Mouse (Mus musculus) MEL (cell line): ENCODE data around the gene Shisa2. TPM values are rescaled to one million over a fixed set of nuclear protein-coding genes. Genes with fewer than 3 reads are reported as not detected.

Experiments
- DNase-seq: peaks from one replicate; pipeline ENCODE4 v3.0.0; 2011; ENCODE audit warnings: low read depth, low spot score
- H3K27ac ChIP-seq: 2 replicates; pipeline ENCODE4 v1.5.1; 2012; ENCODE audit warnings: low read depth, mild to moderate bottlenecking, control low read depth, low read length, moderate library complexity; ENCODE audit not compliant: control insufficient read depth
- H3K27me3 ChIP-seq, 2 experiments: fragments of 150-350 bp in 1 of 2; sonication (generic) in 1 of 2; 2 replicates each; pipeline ENCODE4 v1.6.1; 2012; ENCODE audit warnings: low read length in 2 of 2, mild to moderate bottlenecking in 2 of 2, improper control_type of control experiment in 1 of 2, moderate library complexity in 1 of 2; ENCODE audit not compliant: insufficient read depth in 2 of 2, control insufficient read depth in 1 of 2
- H3K36me3 ChIP-seq, 2 experiments: 2 replicates each; pipeline ENCODE4 v1.6.1; 2012 to 2014; ENCODE audit warnings: low read length in 2 of 2, improper control_type of control experiment in 1 of 2, inconsistent platforms in 1 of 2, mild to moderate bottlenecking in 1 of 2; ENCODE audit not compliant: insufficient read depth in 2 of 2, control insufficient read depth in 1 of 2
- H3K4me1 ChIP-seq, 2 experiments: fragments of 150-350 bp in 1 of 2; sonication (generic) in 1 of 2; 2 replicates each; pipeline ENCODE4 v1.6.1; 2012; ENCODE audit warnings: low read length in 2 of 2, improper control_type of control experiment in 1 of 2, mild to moderate bottlenecking in 1 of 2; ENCODE audit not compliant: insufficient read depth in 2 of 2, control insufficient read depth in 1 of 2
- H3K4me3 ChIP-seq, 2 experiments: fragments of 150-350 bp in 1 of 2; sonication (generic) in 1 of 2; 2 replicates each; pipeline ENCODE4 v1.5.1; 2012; ENCODE audit warnings: low read depth in 2 of 2, low read length in 2 of 2, mild to moderate bottlenecking in 2 of 2, moderate library complexity in 2 of 2, control low read depth in 1 of 2, improper control_type of control experiment in 1 of 2; ENCODE audit not compliant: control insufficient read depth in 1 of 2, insufficient read depth in 1 of 2
- H3K79me2 ChIP-seq: 2 replicates; pipeline ENCODE4 v1.6.1; 2012; ENCODE audit warnings: mild to moderate bottlenecking, low read length, moderate library complexity; ENCODE audit not compliant: control insufficient read depth, poor library complexity, insufficient read depth
- H3K9ac ChIP-seq: 2 replicates; pipeline ENCODE4 v1.6.1; 2012; ENCODE audit warnings: low read depth, mild to moderate bottlenecking, control low read depth, low read length, moderate library complexity; ENCODE audit not compliant: control insufficient read depth, poor library complexity, severe bottlenecking
- H3K9me3 ChIP-seq: fragments of 150-350 bp; sonication (generic); replicated peaks from 2 replicates; pipeline ENCODE4 v1.6.1; 2012; ENCODE audit warnings: mild to moderate bottlenecking, low read length, improper control_type of control experiment, moderate library complexity; ENCODE audit not compliant: insufficient read depth
- BHLHE40 ChIP-seq: IDR thresholded peaks from 2 replicates; pipeline ENCODE4 v1.6.1; 2012; ENCODE audit warnings: low read depth, mild to moderate bottlenecking, inconsistent platforms, low read length, improper control_type of control experiment, borderline replicate concordance
- CHD1 ChIP-seq: IDR thresholded peaks from 2 replicates; pipeline ENCODE4 v1.6.1; 2012; ENCODE audit warnings: low read depth, mild to moderate bottlenecking, inconsistent platforms, low read length, improper control_type of control experiment
- CHD2 ChIP-seq: IDR thresholded peaks from 2 replicates; pipeline ENCODE4 v1.6.1; 2011; ENCODE audit warnings: low read length, improper control_type of control experiment
- CTCF ChIP-seq, 3 experiments: IDR thresholded peaks in 2 of 3; conservative IDR thresholded peaks in 1 of 3; 2 replicates each; pipeline ENCODE4 v1.5.1; 2011 to 2012; ENCODE audit warnings: low read length in 3 of 3, low read depth in 2 of 3, mild to moderate bottlenecking in 2 of 3, improper control_type of control experiment in 1 of 3, inconsistent platforms in 1 of 3, mixed read lengths in 1 of 3, moderate library complexity in 1 of 3; ENCODE audit not compliant: control insufficient read depth in 1 of 3, insufficient read depth in 1 of 3, poor library complexity in 1 of 3, severe bottlenecking in 1 of 3
- E2F4 ChIP-seq: IDR thresholded peaks from 2 replicates; pipeline ENCODE4 v1.6.1; 2011; ENCODE audit warnings: low read depth, low read length, improper control_type of control experiment, borderline replicate concordance
- ELF1 ChIP-seq: IDR thresholded peaks from 2 replicates; pipeline ENCODE4 v1.6.1; 2014; ENCODE audit warnings: low read depth, mild to moderate bottlenecking, inconsistent platforms, low read length, improper control_type of control experiment, moderate library complexity
- ETS1 ChIP-seq: IDR thresholded peaks from 2 replicates; pipeline ENCODE4 v1.6.1; 2012; ENCODE audit warnings: low read depth, mild to moderate bottlenecking, inconsistent platforms, low read length, improper control_type of control experiment, moderate library complexity
- HCFC1 ChIP-seq: IDR thresholded peaks from 2 replicates; pipeline ENCODE4 v1.6.1; 2012; ENCODE audit warnings: low read depth, mild to moderate bottlenecking, inconsistent platforms, low read length, improper control_type of control experiment, moderate library complexity
- JUND ChIP-seq: IDR thresholded peaks from 2 replicates; pipeline ENCODE4 v1.6.1; 2011; ENCODE audit warnings: low read depth, mild to moderate bottlenecking, improper control_type of control experiment, low read length
- KAT2A ChIP-seq: conservative IDR thresholded peaks from 2 replicates; pipeline ENCODE4 v1.6.1; 2012; ENCODE audit warnings: low read depth, low read length, improper control_type of control experiment, inconsistent platforms
- MAFK ChIP-seq: IDR thresholded peaks from 2 replicates; pipeline ENCODE4 v1.6.1; 2011; ENCODE audit warnings: low read depth, mild to moderate bottlenecking, low read length, improper control_type of control experiment, borderline replicate concordance
- MAZ ChIP-seq: IDR thresholded peaks from 2 replicates; pipeline ENCODE4 v1.6.1; 2012; ENCODE audit warnings: low read depth, mild to moderate bottlenecking, inconsistent platforms, low read length, improper control_type of control experiment
- MEF2A ChIP-seq: IDR thresholded peaks from 2 replicates; pipeline ENCODE4 v1.6.1; 2014; ENCODE audit warnings: low read depth, mild to moderate bottlenecking, inconsistent platforms, low read length, improper control_type of control experiment; ENCODE audit not compliant: poor library complexity, insufficient replicate concordance, severe bottlenecking; ENCODE audit errors: extremely low read depth
- MXI1 ChIP-seq: IDR thresholded peaks from 2 replicates; pipeline ENCODE4 v1.6.1; 2011; ENCODE audit warnings: mild to moderate bottlenecking, low read depth, low read length, improper control_type of control experiment
- MYB ChIP-seq: IDR thresholded peaks from 2 replicates; pipeline ENCODE4 v1.6.1; 2011; ENCODE audit warnings: mild to moderate bottlenecking, low read depth, low read length, improper control_type of control experiment
- MYC ChIP-seq: IDR thresholded peaks from 2 replicates; pipeline ENCODE4 v1.6.1; 2011; ENCODE audit warnings: low read depth, mild to moderate bottlenecking, low read length, improper control_type of control experiment, moderate library complexity
- NRF1 ChIP-seq: IDR thresholded peaks from 2 replicates; pipeline ENCODE4 v1.6.1; 2014; ENCODE audit warnings: low read depth, mild to moderate bottlenecking, inconsistent platforms, low read length, improper control_type of control experiment, moderate library complexity; ENCODE audit not compliant: poor library complexity, insufficient read depth, severe bottlenecking
- POLR2AphosphoS2 ChIP-seq: IDR thresholded peaks from 2 replicates; pipeline ENCODE4 v1.6.1; 2011; ENCODE audit warnings: low read length, improper control_type of control experiment
- RCOR1 ChIP-seq: IDR thresholded peaks from 2 replicates; pipeline ENCODE4 v1.6.1; 2012; ENCODE audit warnings: low read depth, mild to moderate bottlenecking, inconsistent platforms, low read length, improper control_type of control experiment
- TAL1 ChIP-seq: IDR thresholded peaks from 2 replicates; pipeline ENCODE4 v1.6.1; 2012; ENCODE audit warnings: mild to moderate bottlenecking, inconsistent platforms, low read length, moderate library complexity, mixed read lengths
- TBP ChIP-seq: IDR thresholded peaks from 2 replicates; pipeline ENCODE4 v1.8.0; 2011; ENCODE audit warnings: low read depth, low read length, improper control_type of control experiment
- TCF12 ChIP-seq: IDR thresholded peaks from 2 replicates; pipeline ENCODE4 v1.6.1; 2014; ENCODE audit warnings: low read depth, mild to moderate bottlenecking, inconsistent platforms, low read length, improper control_type of control experiment, moderate library complexity
- UBTF ChIP-seq: IDR thresholded peaks from 2 replicates; pipeline ENCODE4 v1.6.1; 2012; ENCODE audit warnings: low read depth, mild to moderate bottlenecking, inconsistent platforms, low read length, improper control_type of control experiment, moderate library complexity, borderline replicate concordance; ENCODE audit not compliant: insufficient read depth
- USF1 ChIP-seq: IDR thresholded peaks from 2 replicates; pipeline ENCODE4 v1.6.1; 2014; ENCODE audit warnings: low read depth, mild to moderate bottlenecking, inconsistent platforms, low read length, improper control_type of control experiment, moderate library complexity
- USF2 ChIP-seq, 2 experiments: IDR thresholded peaks; 2 replicates each; pipeline ENCODE4 v1.6.1; 2011 to 2012; ENCODE audit warnings: improper control_type of control experiment in 2 of 2, low read length in 2 of 2, borderline replicate concordance in 1 of 2, inconsistent platforms in 1 of 2, low read depth in 1 of 2, mild to moderate bottlenecking in 1 of 2; ENCODE audit not compliant: insufficient read depth in 1 of 2
- ZC3H11A ChIP-seq: IDR thresholded peaks from 2 replicates; pipeline ENCODE4 v1.6.1; 2012; ENCODE audit warnings: low read depth, mild to moderate bottlenecking, inconsistent platforms, low read length, improper control_type of control experiment
- ZKSCAN1 ChIP-seq: IDR thresholded peaks from 2 replicates; pipeline ENCODE4 v1.6.1; 2012; ENCODE audit warnings: low read depth, mild to moderate bottlenecking, inconsistent platforms, low read length, improper control_type of control experiment, moderate library complexity
- polyA plus RNA-seq, 2 experiments: library from polyadenylated mRNA; stranded (reverse) in 1 of 2; unstranded in 1 of 2; fragments of >175 nt in 1 of 2; fragments of >200 nt in 1 of 2; gene quantifications; 2 replicates each; pipeline versions ENCODE4 v1.2.1 to v1.2.4; 2012; ENCODE audit warnings: low replicate concordance in 2 of 2, low read depth in 1 of 2; ENCODE audit not compliant: insufficient read length in 2 of 2, insufficient read depth in 1 of 2, missing spikeins in 1 of 2
- total RNA-seq: library from RNA; depleted of rRNA; stranded (reverse); fragments of 300-350 nt; gene quantifications from 2 replicates; pipeline ENCODE4 v1.2.3, GENCODE M21; 2012

Gene Shisa2
- total and polyA plus RNA-seq, 3 experiments = not detected

DNA sequence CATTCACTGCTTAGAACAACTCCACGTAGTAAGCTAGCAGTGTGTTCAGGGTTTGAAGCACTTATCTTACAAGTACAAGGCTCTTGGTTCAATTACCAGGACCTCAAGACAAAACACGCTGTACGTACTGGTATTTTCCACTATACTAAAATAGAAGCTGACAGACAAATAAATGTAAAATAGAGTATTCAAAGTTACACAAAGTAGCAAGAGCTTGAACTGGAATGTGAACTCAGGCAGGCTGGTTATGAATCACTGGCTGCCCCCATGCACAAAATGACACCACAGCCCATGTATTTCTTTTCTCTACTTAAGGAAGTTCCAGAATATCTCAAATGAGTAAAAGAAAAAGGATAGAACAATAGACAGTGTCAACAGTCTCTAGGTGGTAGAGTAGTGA, 30.1 kb upstream of the Shisa2 start:
- peaks cover 8% of the 10 kb centered on the region; the same call in 1 of the 2 replicates for H3K79me2 ChIP-seq
- H3K4me3 ChIP-seq = no peak overlapping the region
- no peak overlapping the region for H3K27ac ChIP-seq
- H3K36me3 ChIP-seq = peaks cover under 1 to 5% of the 10 kb centered on the region in 2 experiments; a peak in 3 of 4 replicates
- H3K9me3 ChIP-seq = no peaks in the 10 kb centered on the region
- H3K4me1 ChIP-seq = peaks cover 0 to 3% of the 10 kb centered on the region in 2 experiments; a peak in 2 of 4 replicates
- no peak overlapping the region for H3K9ac ChIP-seq
- DNase-seq = no peak
- no peaks in the 10 kb centered on the region for H3K27me3 ChIP-seq
- TF ChIP-seq USF2 (IDR thresholded peaks at IDR 0.05; ENCODE audit: borderline replicate concordance in 1 of 2, insufficient read depth in 1 of 2, low read depth in 1 of 2, low read length in 2 of 2) (no peak), TCF12 (no peak), JUND (no peak), ZC3H11A (no peak)

DNA sequence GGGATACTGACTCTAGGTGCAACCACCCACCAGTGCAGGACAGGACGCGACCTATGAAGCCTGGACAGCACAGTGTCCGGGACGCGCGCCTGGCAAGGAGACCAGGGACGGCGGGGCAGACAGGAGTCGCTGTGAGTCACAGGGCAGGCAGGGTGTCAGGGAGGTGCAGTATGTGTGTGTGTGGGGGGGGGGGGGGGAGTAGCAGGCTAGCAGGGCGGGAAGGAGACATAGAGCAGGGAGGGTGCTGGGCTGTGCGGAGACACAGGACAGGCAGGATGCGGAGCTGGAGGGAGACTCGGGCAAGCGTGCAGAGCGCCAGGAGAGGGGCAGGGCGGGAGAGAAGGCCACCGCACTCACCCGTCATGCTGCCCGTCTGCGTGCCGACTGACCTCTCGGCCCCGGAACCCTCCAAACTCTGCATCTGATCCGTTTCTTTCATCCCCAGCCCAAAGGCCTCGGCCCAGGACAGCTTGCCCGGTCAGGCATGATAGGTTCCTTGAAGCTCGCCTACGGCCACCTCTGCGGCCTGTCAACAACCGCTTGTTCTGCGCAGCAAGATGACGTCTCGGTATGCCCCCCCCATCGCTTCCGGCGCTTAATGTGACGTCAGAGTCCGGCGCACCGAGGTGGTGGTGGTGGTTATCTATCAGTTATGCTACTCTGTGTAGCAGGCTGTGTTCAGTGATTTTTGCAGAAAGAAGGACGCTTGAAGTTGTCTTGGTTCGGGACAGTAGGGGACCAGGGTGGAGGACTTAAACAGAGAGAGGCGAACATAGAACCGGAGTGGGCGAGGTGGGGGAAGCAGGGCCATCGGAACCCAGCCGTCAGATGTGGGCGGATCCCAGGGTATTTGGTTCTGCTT, 27.5 kb upstream of the Shisa2 start, which contains the start of gene Cdadc1:
Gene Cdadc1 (minus strand): TSS at position 562 of the 862 bp plus-strand sequence.
- Histone ChIP-seq H3K4me1 (peaks cover 0 to 3% of the 10 kb centered on the region in 2 experiments; a peak in 2 of 4 replicates), H3K9ac (peak within 1 kb of the TSS; percentile 78), H3K27me3 (peaks cover 0 to 3% of the 10 kb centered on the region in 2 experiments; a peak in 2 of 4 replicates), H3K79me2 (peaks cover 8% of the 10 kb centered on the region; the same call in 1 of the 2 replicates), H3K36me3 (peaks cover 0 to 5% of the 10 kb centered on the region in 2 experiments; a peak in 2 of 4 replicates), H3K9me3 (no peaks in the 10 kb centered on the region), H3K27ac (0 out of 2 replicates have a peak within 1 kb of the TSS, but pooled peaks have one; percentile 26), H3K4me3 (peak within 1 kb of the TSS; percentile 72 to 85)
- peak; percentile 92 for DNase-seq
- TF ChIP-seq TBP (peak; percentile 35; the same call in 1 of the 2 replicates), UBTF (no peak), MYC (no peak), MAFK (no peak), MYB (no peak), USF2 (IDR thresholded peaks at IDR 0.05; ENCODE audit: borderline replicate concordance in 1 of 2, insufficient read depth in 1 of 2, low read depth in 1 of 2, low read length in 2 of 2) (no peak), USF1 (no peak), CHD2 (no peak), ZKSCAN1 (no peak), MXI1 (peak; percentile 92), E2F4 (no peak), CTCF (IDR thresholded peaks at IDR 0.05 in 2 of 3, conservative IDR thresholded peaks at IDR 0.05 in 1 of 3; ENCODE audit: control insufficient read depth in 1 of 3, insufficient read depth in 1 of 3, low read depth in 2 of 3, low read length in 3 of 3, poor library complexity in 1 of 3, severe bottlenecking in 1 of 3) (peak in 1 of 3 experiments; percentile 4; a peak in 1 of 6 replicates), JUND (no peak), POLR2AphosphoS2 (peak; percentile 44; the same call in 1 of the 2 replicates), MAZ (peak; percentile 96), NRF1 (peak; percentile 27; the same call in 1 of the 2 replicates), BHLHE40 (no peak), RCOR1 (0 out of 2 replicates have a peak, but pooled peaks have one; percentile 6), CHD1 (no peak), HCFC1 (peak; percentile 93), ZC3H11A (0 out of 2 replicates have a peak, but pooled peaks have one; percentile 22), MEF2A (no peak), ELF1 (peak; percentile 85), ETS1 (peak; percentile 42; the same call in 1 of the 2 replicates), TAL1 (no peak), KAT2A (no peak; the same call in 1 of the 2 replicates)
